Mouse (Mus musculus) spleen, postnatal 14 days (tissue): ENCODE measurements at regions not wholly inside any gene's neighbourhood (a gene's known extent, or its start where the extent isn't known, plus 50 kb on each side); places are given as distances from the start of the nearest gene placed in this dataset.

Experiments used
- DNase-seq, 2 experiments: peaks; one replicate each; pipeline ENCODE4 v3.0.0; 2021 to 2022; ENCODE audit warnings: low spot score in 2 of 2

DNA sequence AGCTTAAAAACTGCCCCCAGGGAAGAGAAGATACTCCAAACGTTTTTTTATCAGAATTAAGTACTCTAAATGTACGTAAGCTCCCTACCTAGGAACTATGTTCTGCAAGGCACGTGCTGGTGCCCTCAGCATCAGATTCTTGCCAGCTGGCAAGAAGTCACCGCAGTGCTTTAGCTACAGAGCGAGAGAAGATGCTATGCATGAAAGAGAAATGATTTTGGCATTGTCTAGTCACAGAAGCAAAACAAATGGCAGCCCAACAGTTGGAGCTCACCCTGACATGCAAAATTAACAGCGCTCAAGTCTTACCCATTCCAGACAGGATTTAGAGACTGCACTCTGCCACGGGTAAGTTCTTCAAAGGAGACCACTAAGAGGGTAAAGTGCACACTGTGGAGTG lies 311.5 kb downstream of the Glrx3 start:
- no peak for DNase-seq

DNA sequence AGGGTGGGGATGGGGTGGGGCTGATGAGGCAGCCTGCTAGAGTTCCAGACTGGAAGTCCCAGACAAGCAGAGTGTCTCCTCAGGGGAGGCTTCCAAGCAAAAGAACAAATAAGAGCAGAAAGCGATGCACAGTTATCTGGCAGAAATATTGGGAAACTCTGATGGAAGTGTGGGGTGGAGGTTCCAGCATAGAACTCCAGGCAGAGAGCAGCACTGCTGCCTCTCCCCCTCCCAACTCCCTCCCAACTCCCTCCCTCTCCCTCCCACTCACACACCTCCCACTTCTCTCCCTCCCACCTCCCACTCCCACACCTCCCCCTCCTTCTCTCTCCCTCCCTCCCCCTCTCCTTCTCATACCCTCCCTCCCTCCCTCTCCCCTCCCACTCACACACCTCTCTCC lies 313.3 kb downstream of the Glrx3 start:
- no peak for DNase-seq

DNA sequence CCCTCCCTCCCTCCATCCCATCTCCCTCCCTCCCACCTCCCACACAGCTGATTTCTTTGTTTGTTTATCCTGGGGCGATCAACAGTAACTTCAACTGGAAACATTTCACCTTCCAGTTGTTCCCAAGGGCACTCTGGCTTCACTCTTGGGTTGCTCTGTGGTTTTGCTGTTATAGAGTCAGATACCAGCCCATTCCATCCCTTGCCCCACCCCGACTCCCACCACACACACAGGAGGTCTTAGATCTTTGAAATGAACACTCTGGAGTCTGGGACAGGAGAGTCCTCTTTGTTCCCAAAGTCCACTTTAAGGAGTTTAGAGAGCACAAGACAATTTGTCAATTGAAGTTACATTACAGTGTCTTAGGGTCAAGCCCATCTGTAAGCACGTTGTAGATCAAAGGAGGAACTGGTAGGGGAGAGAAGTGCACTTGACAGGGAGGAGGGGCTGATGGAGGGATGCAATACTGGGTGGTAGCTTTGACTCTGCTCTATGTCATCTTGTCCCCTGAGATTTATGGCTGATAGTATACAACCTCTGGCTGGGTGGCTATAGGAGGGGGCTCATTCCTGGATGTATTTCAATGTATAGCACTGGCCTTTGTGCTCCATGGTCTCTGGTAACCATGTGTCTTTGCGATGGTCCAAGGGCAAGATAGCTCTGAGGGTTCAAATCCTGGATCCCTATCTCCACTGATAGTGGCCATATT lies 313.9 kb downstream of the Glrx3 start:
- no peak for DNase-seq

DNA sequence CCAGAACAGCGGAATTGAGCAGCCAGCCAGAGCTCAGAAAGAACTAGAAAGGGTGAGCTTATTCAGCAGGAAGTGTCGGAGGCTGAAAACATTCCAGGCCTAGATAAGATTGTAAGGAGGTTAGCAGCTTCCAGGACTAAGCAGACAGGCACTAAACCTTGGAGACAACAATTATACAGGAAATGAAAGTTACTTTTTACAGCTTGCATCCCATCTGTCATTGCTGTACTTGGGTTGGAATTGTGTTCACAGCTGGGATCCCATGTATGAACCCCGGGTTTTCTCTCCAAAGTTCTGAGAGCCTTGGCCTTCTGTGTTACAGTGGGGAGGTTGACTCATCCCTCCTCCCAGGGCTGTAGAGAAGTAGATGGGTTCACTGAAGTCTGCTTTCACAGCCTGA lies 328.5 kb downstream of the Glrx3 start:
- DNase-seq, result no peak

DNA sequence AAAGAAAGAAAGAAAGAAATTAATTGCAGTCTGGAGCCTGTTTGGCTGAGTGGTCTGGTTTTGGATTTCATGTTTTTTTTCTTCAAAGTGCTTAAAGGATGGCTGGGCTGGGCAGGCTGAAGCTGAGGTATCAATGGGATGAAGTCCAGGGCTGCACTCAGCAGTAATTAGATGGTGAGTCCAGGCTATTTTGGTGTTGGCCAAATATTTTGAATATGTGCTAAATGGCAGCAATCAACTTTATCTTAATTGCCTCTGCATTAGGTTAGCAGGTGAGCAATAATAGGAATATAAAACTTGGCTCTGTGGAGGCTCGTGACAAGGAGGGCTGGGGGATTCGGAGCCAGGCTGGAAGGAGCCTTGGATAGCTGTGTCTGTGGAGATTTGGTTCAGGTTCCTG lies 329.3 kb downstream of the Glrx3 start:
- DNase-seq, result no peak

DNA sequence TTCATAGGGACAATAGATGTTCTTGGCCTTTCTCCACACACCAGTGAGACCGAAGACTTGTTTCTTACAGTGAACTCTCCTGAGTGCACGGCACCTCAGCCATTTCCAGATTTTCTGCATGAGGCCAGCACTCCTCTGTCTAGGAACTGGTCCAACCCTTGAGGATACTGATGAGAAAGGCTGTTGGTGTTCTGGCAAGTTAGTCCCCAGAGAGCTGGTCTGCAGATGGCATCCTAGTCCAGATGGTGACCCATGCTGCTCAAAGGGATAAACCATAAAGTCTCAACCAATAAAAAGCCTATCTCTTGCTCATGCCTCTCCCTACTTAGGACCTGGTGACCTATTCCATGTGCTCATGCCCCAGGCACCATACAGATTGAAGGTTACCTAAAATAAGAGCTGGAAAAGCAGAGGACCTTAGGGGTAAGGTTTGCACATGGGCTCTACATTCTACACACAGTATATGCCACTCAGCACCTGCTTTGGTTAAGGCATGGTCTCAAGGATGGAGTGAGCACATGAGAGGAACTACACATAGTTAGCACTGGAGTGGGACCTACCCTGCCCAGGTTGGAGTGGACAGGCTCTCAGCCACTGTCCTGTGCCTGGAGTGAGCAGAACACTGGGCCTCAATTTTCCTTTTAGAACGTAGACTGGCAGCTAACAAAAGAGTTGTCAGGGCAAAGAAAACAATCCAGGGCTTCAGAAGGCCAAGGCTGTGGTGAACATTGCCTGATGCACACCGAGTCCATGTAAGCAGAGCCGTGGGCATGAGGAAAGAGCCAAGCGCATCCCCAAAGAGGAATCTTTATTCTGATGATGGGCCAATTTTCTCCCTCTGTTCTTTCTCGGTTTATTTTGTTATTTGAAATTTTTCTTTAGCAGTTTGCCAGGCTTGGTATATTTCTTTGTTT lies 335.9 kb downstream of the Glrx3 start:
- DNase-seq, result no peak

DNA sequence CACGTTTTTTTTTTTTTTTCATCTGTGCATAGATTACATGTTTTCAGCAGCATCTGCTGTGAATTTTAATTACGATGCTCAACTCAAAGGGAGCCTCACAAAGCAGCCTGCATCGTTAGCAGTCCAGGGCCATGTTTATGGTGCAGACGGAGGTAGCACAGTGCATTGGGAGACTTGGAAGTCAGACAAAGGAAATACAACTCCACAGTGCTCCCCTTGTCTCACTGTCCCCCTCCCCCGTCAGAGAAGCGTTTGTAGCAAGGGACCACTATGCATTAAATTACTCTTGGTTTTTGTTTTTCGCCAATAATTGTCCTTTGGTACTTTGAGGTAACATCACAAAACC lies 336.5 kb downstream of the Glrx3 start:
- DNase-seq, result no peak

DNA sequence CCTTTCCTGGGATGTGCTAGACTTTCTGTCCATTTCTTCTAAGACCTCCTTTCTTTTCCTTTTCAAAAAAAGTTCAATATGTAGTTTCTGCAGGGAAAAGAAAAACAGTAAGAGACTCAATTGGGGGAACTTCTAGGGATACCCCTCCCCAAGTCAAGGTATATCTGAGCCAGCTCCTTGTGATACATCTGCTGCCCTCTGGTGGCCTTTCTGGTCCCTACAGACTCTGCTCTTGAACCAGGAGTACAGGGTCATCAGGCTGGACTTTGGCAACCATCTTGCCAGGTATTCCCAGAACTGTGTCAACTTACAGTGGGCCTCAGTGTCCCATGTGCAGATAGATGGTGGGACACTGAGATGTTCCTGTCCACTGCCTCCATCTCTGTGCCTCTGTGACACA lies 346.5 kb downstream of the Glrx3 start:
- DNase-seq, result peak in 1 of 2 experiments; percentile 15

DNA sequence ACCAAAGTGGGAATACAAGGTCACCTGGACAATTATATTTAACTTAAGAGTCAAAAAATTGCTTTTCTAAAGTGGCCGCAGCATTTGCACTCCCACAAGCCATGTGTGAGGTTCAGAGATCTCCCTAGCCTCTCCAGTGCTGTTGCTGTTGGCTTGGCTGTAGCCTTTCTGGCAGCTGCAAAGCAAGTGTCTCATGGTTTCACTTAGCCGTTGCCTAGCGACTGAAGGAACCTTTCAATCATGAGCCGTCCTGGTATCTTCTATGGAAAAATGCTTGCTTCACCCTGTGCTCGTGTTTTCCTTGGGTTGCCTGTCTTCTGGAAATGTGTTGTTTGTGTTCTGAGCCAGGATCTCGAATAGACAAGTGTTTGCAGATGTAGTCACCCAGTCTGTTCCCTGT lies 367.9 kb downstream of the Glrx3 start:
- no peak for DNase-seq

DNA sequence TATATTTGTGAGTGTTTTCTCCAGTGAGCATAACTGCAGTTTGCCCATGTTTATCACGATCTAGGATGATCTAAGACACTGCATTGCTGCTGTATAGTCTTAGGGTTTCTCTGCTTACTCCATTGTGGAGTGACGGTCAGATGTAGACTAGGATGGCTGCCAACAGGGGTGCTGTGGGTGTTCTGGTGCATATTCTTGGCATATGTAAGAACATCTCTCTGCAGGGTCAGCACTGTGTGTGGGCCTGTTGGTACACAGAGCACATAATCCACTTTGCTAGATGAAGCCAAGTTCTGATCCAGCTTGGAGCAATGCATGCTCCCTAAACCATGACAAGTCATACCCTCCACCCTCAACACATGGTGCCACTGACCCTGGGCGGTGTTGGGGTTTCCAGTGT lies 375.4 kb downstream of the Glrx3 start:
- DNase-seq, result no peak

DNA sequence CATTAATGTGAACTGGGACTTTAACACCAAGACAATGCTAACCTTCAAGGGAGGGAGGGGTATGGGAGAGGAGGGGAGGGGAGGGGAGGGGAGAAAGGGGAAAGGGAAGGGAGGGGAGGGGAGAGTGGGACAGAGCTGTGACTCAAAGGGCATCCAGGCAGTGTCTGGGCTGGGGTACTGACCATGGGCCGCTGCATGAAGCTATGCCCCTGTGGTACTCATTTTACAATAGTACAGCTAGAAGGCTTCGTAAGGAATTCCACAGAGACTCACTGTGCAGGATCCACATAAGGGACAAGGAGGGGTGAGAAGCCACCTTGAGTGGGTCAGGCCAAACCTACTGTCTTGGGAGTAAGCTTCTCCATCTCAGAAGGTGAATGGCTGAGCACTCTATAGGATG lies 403.1 kb downstream of the Glrx3 start:
- no peak for DNase-seq

DNA sequence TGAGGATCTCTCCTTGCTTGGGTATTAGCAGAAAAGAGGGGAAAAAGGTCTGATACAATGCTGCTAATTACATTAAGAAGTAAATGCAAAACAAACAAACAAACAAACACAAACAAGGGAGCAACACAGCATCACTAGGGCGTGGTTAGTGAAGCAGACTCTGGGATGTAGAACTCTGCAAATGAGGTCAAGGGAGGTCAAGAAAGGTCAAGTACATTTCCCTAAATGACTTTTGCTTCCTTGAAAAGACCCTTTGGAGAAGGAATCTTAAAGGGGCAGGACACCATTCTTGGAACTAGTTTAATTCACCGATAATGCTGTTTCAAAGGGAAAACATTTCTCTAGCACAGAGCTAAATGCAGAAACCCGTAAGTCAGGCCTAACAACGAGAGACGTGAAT lies 403.6 kb downstream of the Glrx3 start:
- no peak for DNase-seq

DNA sequence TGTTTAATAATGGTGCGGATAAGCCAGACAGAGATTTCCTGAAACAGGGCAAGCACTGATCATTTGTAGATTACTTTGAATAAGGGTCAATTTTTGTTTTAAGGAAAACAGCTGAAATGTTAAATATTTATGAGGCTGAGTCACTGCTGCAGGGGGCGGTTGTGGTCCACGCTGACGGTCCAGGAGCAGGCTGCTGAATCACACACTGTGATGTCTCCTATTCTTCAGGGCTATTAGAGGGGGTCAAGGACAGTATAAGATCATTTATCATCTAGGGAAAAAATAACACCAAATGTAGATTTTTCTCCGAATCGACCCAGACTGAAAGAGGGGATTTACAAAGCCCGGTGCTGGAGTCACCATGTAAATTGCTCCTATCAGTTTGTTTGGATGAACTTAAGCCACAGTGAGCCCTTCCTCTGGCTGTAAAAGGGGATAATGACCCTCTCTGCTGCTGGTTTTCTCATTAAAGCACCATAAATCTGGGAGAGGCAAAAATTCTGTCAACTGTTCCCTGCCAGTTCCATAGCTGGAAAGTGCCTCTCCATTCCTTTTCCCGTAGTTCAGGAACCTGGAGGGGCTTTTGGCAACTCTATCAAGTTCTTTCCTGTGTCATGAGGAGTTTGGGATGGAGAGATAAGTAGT lies 404.2 kb downstream of the Glrx3 start:
- no peak for DNase-seq

DNA sequence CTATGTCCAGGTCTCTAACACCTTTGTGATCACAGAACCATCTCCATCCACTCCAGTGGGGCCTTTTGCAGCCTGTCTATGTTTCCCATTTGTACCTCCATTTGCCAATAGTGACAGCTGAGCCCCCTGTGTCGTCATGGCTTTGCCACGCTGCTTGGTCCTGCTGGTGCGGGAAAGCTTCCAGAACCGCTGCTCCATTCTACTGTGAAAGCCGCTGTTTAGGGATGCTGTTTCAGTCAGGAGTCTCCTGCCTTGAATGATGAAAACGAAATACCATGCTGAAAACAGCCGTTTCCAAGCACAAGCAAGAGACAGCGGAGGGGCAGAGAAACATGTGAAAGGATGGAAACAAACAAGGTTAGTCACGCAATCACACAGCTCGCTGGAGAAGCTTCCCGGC lies 410.4 kb downstream of the Glrx3 start:
- no peak for DNase-seq

DNA sequence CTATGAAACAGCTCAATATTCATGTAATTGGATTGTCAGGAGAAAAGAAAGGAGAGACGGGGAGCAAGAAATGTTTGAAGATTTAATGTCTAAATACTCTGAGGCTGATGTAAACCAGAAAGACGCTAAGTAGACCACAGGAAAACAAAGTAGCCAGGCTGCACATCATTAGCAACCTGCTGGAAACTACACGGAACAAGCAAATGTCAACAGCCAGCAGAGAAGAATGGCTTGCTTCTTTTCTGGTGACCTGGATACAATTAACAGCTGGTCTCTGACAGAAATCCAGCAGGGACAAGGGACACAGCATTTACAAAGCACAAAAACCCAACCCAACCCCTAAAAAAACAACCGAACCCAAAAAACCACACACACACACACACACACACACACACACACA lies 413.6 kb downstream of the Glrx3 start:
- no peak for DNase-seq

DNA sequence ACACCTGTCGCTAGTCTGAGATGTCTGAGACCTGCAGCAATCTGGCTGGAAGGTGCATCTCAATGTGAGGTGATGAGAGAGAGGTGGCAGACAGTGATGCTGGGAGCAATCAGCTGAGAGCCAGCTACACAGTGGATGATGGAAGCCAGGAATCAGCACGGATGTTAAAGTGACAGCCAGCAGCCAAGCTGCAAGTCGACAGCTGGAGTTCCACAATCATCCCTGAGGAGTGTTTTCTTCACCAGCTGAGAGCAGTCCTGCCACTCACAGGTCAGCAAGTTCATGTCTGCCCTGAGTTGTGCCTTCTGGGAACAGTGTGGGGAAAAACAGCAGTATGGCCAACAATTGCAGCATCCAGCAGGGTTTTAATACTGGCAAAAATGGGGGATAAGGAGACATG lies 422.3 kb downstream of the Glrx3 start:
- no peak for DNase-seq

DNA sequence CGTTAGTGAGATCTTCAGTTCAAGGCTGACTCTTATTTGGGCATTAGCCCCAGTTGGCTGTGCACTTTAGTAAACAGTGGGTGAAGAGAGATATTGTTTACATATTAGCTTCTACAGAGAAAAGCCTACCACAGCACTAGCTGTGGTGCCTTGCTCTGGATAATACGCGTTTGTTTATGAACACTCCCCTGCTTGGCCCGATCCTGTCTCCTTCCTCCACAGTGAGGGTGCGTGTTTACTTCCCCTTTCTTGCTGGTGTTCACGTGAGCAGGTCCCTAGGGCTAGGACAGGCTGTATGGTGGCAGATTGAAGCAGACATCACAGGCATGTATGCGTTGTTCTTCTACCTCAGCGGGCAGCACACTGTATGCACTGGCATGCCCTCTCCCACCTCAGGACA lies 423.1 kb downstream of the Glrx3 start:
- DNase-seq, result no peak

DNA sequence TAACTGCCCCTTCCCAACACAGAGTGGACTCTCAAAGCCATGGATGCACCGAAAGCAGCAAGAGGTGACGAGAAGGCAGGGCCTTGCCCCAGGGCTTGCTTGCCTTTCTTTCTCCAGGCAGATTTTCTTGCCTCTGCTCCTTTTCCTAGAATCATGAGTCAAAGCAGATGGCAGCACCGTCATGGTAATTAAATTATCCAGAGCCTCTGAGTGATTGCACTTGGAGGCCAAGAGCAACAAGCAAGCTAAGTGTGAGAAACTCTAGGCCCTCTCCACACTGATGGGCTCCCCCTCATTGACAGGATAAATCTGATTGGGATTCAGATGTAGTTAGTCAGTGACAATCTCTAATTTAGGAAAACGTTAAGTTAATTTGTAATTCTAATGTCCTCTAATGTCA lies 427.5 kb downstream of the Glrx3 start:
- no peak for DNase-seq

DNA sequence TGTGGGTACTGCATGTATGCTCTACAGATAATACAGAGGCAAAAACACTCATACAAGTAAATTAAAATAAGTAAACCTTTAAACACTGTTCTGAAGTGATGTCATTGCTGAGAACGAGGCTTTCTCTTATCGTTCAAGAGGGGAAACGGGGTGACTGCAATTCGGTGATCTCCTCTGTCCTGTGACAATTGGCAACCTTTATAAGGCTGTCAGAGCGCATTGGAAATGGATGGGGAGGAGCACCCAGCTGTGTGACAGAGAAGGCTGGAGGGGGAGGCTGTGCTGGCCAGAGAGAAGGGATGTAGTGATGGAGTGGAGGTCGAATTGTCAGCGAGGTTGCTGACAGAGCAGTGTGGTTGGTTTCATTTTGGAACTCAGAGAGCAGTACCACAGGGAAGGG lies 428.0 kb downstream of the Glrx3 start:
- DNase-seq, result no peak

DNA sequence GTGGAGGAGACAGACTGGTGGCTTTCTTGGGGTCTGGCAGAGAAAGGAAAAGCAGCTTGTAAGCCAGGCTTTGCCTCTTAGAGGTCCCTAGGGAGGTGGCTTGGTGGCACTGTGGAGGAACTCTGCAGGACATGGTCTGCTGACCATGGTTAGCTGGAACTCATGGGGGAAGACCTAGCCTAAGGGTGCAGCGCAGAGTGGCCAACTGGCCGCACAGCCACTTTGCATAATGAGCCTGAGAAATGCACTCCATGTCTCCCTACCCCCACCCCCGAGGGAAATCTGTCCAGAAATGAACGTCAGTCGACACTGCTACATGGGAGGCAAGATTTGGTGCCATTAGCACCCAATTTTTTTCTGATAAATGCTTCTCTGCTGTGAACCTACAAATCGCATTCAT lies 429.5 kb downstream of the Glrx3 start:
- DNase-seq, result no peak

DNA sequence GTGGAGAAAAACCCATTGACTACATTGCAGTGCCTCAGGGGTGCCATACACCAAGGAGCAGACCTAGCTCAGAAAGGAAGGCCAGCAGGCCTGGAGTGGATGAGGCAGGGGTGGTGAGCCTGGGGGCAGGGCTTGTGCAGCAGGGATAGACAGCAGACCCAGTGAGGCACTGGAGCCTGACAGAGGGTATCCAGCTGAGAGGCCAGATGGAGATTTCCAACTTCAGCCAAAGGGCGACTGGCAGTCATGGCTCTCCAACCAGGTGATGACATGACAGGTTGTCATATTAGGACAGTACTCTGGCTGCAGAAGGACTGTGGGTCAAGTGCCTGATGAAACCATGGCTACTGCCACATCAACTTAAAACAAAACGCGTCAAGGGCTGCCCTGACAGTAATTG lies 431.1 kb downstream of the Glrx3 start:
- no peak for DNase-seq

DNA sequence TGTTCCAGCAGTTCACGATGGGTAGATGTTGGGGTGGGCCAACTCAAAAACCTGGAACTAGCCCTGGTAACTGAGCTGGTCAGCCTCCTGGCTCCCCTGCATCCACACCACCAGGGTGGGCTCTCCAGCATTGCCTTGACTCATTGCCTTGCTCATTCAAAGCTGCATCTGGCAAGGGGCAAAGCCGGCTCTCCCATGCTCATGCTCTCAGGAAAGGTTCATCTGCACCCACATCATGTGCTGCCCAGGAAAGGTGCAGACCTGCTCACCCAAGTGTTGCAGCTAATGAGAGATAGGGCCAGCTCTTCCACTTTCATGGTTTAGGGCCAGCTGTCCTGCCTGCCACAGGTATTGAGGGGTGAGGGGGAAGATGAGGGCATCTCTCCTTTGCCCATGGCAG lies 437.9 kb downstream of the Glrx3 start:
- DNase-seq, result no peak

DNA sequence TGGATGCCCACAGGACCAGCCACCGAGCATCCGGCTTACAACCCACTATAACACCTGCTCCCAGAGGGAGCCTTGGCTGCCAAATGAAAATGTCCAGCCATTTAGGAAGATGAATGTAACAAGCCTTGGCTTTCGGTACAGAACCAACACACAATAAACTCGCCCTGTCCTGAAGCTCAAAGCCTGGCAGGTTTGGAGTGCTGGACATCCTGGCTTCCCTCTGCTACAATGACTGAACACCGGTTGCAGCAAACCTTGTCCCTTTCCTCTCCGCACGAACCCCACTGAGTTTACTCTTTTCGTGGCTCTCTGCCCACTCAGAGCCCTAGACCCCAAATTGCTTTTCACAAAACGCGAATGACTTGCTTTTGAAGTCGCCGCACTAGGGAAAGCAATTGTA lies 441.9 kb downstream of the Glrx3 start:
- no peak for DNase-seq
